Mouse (Mus musculus): ENCODE data around the gene Naa16. TPM values are rescaled to one million over a fixed set of nuclear protein-coding genes. Genes with fewer than 3 reads are reported as not detected.
"Not testable (repeated sequence)": the region's sequence is repeated elsewhere in the genome, so short reads cannot be mapped to it uniquely, and the experiment has no call there.

Naa16 gene
- polyA plus RNA-seq (2012; rRNA removed), result 7.7 and 11.2 TPM in 2 replicates

GRCm38 (mm10) chr14:79390265-79390926 is at the start of gene Naa16:
Naa16 (minus strand) TSS chr14:79390778.
- DNase-seq, result peak; percentile 95
- H3K4me3 ChIP-seq (ENCODE audit: control insufficient read depth, insufficient read depth, low read length), result peak within 1 kb of the TSS; percentile 84
- peaks cover 10% of the 10 kb centered on the region; the same call in 1 of the 2 replicates for H3K36me3 ChIP-seq (ENCODE audit: control insufficient read depth, insufficient read depth, low read length)
- peak; percentile 91; the same call in 1 of the 2 replicates for TF ChIP-seq POLR2A (IDR thresholded peaks at IDR 0.05; ENCODE audit: control insufficient read depth, extremely low read depth, insufficient read depth, low read length, poor library complexity)
- TF ChIP-seq CTCF (IDR thresholded peaks at IDR 0.05; ENCODE audit: borderline replicate concordance, control insufficient read depth, extremely low read depth, insufficient read depth, low read length, poor library complexity), result peak; percentile 76
- H3K4me1 ChIP-seq (replicated peaks; ENCODE audit: control insufficient read depth, insufficient read depth, low read length), result peaks cover 3% of the 10 kb centered on the region
- no peaks in the 10 kb centered on the region for H3K27me3 ChIP-seq (ENCODE audit: control insufficient read depth, insufficient read depth, low read length)
- under 1% methylated on average over 71 of the region's 71 CpGs for WGBS
- H3K27ac ChIP-seq (ENCODE audit: control insufficient read depth, insufficient read depth, low read length), result peak within 1 kb of the TSS; percentile 78

- H3K27ac ChIP-seq (ENCODE audit: control insufficient read depth, insufficient read depth, low read length), result no peak overlapping the region
- no peaks in the 10 kb centered on the region for H3K27me3 ChIP-seq (ENCODE audit: control insufficient read depth, insufficient read depth, low read length)
- TF ChIP-seq CTCF (IDR thresholded peaks at IDR 0.05; ENCODE audit: borderline replicate concordance, control insufficient read depth, extremely low read depth, insufficient read depth, low read length, poor library complexity), result no peak
- DNase-seq, result no peak
- no peak overlapping the region for H3K4me3 ChIP-seq (ENCODE audit: control insufficient read depth, insufficient read depth, low read length)
- 94% methylated on average over 1 of the region's 1 CpGs for WGBS
- H3K36me3 ChIP-seq (ENCODE audit: control insufficient read depth, insufficient read depth, low read length), result no peaks in the 10 kb centered on the region
- H3K4me1 ChIP-seq (replicated peaks; ENCODE audit: control insufficient read depth, insufficient read depth, low read length), result no peaks in the 10 kb centered on the region
Measured at GRCm38 (mm10) chr14:79434068-79434467, 43.5 kb upstream of the Naa16 start.

GRCm38 (mm10) chr14:79426730-79427365 is 36.3 kb upstream of the Naa16 start:
- Histone ChIP-seq H3K27ac (ENCODE audit: control insufficient read depth, insufficient read depth, low read length) (peak overlapping the region; percentile 7; the same call in 1 of the 2 replicates), H3K4me3 (ENCODE audit: control insufficient read depth, insufficient read depth, low read length) (peak overlapping the region; percentile 47)
- WGBS, result 61% methylated on average over 16 of the region's 59 CpGs
- not testable (repeated sequence) for H3K36me3 ChIP-seq (ENCODE audit: control insufficient read depth, insufficient read depth, low read length); H3K27me3 ChIP-seq (ENCODE audit: control insufficient read depth, insufficient read depth, low read length); H3K4me1 ChIP-seq (replicated peaks; ENCODE audit: control insufficient read depth, insufficient read depth, low read length)
- DNase-seq, result peak; percentile 6

- Histone ChIP-seq H3K36me3 (ENCODE audit: control insufficient read depth, insufficient read depth, low read length) (no peaks in the 10 kb centered on the region), H3K4me3 (ENCODE audit: control insufficient read depth, insufficient read depth, low read length) (peak within 1 kb of the TSS; percentile 47), H3K27me3 (ENCODE audit: control insufficient read depth, insufficient read depth, low read length) (no peaks in the 10 kb centered on the region), H3K4me1 (replicated peaks; ENCODE audit: control insufficient read depth, insufficient read depth, low read length) (peaks cover 2% of the 10 kb centered on the region; the same call in 1 of the 2 replicates), H3K27ac (ENCODE audit: control insufficient read depth, insufficient read depth, low read length) (peak within 1 kb of the TSS; percentile 7)
- under 1% methylated on average over 44 of the region's 44 CpGs for WGBS
- peak; percentile 73 for TF ChIP-seq POLR2A (IDR thresholded peaks at IDR 0.05; ENCODE audit: control insufficient read depth, extremely low read depth, insufficient read depth, low read length, poor library complexity)
- TF ChIP-seq CTCF (IDR thresholded peaks at IDR 0.05; ENCODE audit: borderline replicate concordance, control insufficient read depth, extremely low read depth, insufficient read depth, low read length, poor library complexity), result no peak
- DNase-seq, result peak; percentile 95
Measured at GRCm38 (mm10) chr14:79425979-79426729, 35.6 kb upstream of the Naa16 start, which contains the start of gene Kbtbd7. Kbtbd7 (plus strand) TSS chr14:79426511.

GRCm38 (mm10) chr14:79420083-79420685 is 29.6 kb upstream of the Naa16 start:
- TF ChIP-seq CTCF (IDR thresholded peaks at IDR 0.05; ENCODE audit: borderline replicate concordance, control insufficient read depth, extremely low read depth, insufficient read depth, low read length, poor library complexity), result no peak
- TF ChIP-seq POLR2A (IDR thresholded peaks at IDR 0.05; ENCODE audit: control insufficient read depth, extremely low read depth, insufficient read depth, low read length, poor library complexity), result no peak
- WGBS, result 95% methylated on average over 20 of the region's 20 CpGs
- no peak overlapping the region for H3K4me3 ChIP-seq (ENCODE audit: control insufficient read depth, insufficient read depth, low read length)
- no peak for DNase-seq
- no peaks in the 10 kb centered on the region for H3K4me1 ChIP-seq (replicated peaks; ENCODE audit: control insufficient read depth, insufficient read depth, low read length)
- no peaks in the 10 kb centered on the region for H3K27me3 ChIP-seq (ENCODE audit: control insufficient read depth, insufficient read depth, low read length)
- no peak overlapping the region for H3K27ac ChIP-seq (ENCODE audit: control insufficient read depth, insufficient read depth, low read length)
- no peaks in the 10 kb centered on the region; the same call in 1 of the 2 replicates for H3K36me3 ChIP-seq (ENCODE audit: control insufficient read depth, insufficient read depth, low read length)

- no peaks in the 10 kb centered on the region for H3K27me3 ChIP-seq (ENCODE audit: control insufficient read depth, insufficient read depth, low read length)
- no peak overlapping the region for H3K4me3 ChIP-seq (ENCODE audit: control insufficient read depth, insufficient read depth, low read length)
- TF ChIP-seq POLR2A (IDR thresholded peaks at IDR 0.05; ENCODE audit: control insufficient read depth, extremely low read depth, insufficient read depth, low read length, poor library complexity) (no peak), CTCF (IDR thresholded peaks at IDR 0.05; ENCODE audit: borderline replicate concordance, control insufficient read depth, extremely low read depth, insufficient read depth, low read length, poor library complexity) (no peak)
- no peaks in the 10 kb centered on the region for H3K4me1 ChIP-seq (replicated peaks; ENCODE audit: control insufficient read depth, insufficient read depth, low read length)
- H3K36me3 ChIP-seq (ENCODE audit: control insufficient read depth, insufficient read depth, low read length), result no peaks in the 10 kb centered on the region; the same call in 1 of the 2 replicates
- DNase-seq, result no peak
- no peak overlapping the region for H3K27ac ChIP-seq (ENCODE audit: control insufficient read depth, insufficient read depth, low read length)
- WGBS, result 97% methylated on average over 6 of the region's 6 CpGs
Measured at GRCm38 (mm10) chr14:79413121-79413520, 22.5 kb upstream of the Naa16 start.

Measured in thymus, adult 2 months (tissue).